Mouse (Mus musculus): ENCODE data around the gene Rnf208. TPM values are rescaled to one million over a fixed set of nuclear protein-coding genes. Genes with fewer than 3 reads are reported as not detected.
"Not testable (repeated sequence)": the region's sequence is repeated elsewhere in the genome, so short reads cannot be mapped to it uniquely, and the experiment has no call there.

Rnf208 gene
- total RNA-seq, 2 experiments from 2014 or later: 0.66 to 1.4 TPM

- no peak for DNase-seq
- intact Hi-C loops (cut with DNase I; ENCODE audit: low total_unique reads): loop anchor here (10.0 kb wide), 1 partner anchor 46 kb away; the partner anchor contains the start of gene Tor4a
Measured at GRCm38 (mm10) chr2:25240310-25240709, 1.7 kb upstream of the Rnf208 start.

- DNase-seq: peak; percentile 71
- intact Hi-C loops (cut with DNase I; ENCODE audit: low total_unique reads): loop anchor here (10.0 kb wide), 1 partner anchor 46 kb away; the partner anchor contains the start of gene Tor4a
Measured at GRCm38 (mm10) chr2:25240723-25241437, 1.2 kb upstream of the Rnf208 start.

DNA sequence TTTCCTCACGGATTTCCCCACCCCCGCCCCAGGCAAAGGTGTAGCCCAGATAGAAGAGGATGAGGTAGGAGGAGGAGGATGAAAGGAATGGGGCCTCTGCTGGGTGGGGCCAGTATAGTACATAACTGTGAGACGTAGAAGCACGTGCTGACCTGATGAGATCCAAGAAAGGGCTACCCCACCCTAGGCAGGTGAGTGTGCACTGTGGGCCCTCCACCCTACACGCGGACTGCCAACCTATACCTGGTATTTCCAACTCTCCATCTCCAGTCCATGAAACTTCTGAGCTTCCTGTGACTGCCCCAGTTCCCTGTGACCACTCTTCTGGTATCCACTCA lies 648 bp upstream of the Rnf208 start:
- intact Hi-C loops (cut with DNase I; ENCODE audit: low total_unique reads): loop anchor here (10.0 kb wide), 1 partner anchor 47 kb away; the partner anchor contains the start of gene Tor4a
- no peak for DNase-seq

DNA sequence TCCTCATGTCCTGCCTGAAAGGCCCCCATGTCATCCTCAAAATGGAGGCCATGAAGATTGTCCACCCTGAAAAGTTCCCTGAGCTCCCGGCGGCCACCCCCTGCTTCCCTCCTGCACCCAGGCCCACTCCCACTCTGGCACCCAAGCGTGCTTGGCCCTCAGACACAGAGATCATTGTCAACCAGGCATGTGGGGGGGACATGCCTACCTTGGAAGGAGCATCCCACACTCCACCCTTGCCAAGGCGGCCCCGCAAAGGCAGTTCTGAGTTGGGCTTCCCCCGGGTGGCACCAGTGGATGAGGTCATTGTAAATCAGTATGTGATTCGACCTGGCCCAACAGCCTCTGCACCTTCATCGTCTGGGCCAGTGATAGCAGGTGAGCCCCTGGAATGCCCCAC lies 1.3 kb downstream of the Rnf208 start:
- intact Hi-C loops (cut with DNase I; ENCODE audit: low total_unique reads): loop anchor here (10.0 kb wide), 1 partner anchor 49 kb away; the partner anchor contains the start of gene Tor4a
- DNase-seq: no peak

- intact Hi-C loops (cut with DNase I; ENCODE audit: low total_unique reads): loop anchor here (10.0 kb wide), 1 partner anchor 49 kb away; the partner anchor contains the start of gene Tor4a
- no peak for DNase-seq
Measured at GRCm38 (mm10) chr2:25244144-25244543, 2.1 kb downstream of the Rnf208 start.

DNA sequence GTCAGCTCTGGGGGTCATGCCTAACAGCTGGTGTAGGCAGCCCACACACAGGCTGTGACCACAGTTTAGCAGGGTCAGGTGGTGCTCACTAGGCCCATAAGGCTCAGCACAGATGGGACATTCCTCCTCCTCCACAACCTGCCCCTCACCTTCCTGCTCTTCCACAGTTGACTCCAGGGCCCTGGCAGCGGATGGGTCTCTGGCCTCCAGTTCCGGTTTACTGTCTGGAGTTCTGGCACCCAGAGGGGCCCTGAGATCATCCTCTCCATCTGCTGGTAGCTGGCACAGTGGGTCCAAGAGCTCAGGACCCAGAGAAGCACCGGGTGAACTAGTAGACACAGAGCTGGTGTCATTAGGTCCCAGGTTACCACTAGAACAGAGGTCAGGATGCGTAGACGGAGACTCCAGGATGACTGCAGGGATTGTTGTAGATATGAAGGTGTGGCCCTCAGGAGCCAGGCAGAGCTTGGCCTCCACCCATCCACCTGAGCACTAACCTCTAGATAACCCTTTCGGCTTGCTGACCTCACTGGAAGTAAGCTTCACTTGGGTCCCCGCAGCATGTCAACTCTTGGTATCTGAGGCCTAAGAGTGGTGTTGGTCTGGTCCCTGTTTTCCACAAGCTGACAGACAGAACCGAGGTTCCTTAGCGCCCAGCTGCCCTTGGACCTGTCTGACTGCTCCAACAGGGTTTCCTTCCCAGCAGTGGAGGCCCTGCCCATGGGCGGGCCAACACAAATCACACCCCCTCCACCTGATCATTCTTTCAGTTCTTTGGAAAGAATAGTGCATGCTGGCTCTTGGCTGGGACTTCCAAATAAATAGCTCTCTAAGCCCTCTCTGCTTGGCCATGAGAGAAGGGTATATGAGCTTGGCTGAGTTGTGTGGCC lies 4.4 kb downstream of the Rnf208 start, which contains the start of gene AL732309.1:
Gene AL732309.1, minus strand, starts transcription at position 681 of the 890 bp plus-strand sequence.
- intact Hi-C loops (cut with DNase I; ENCODE audit: low total_unique reads): loop anchor here (10.0 kb wide), 1 partner anchor 52 kb away; the partner anchor contains the start of gene Tor4a
- DNase-seq: no peak

DNA sequence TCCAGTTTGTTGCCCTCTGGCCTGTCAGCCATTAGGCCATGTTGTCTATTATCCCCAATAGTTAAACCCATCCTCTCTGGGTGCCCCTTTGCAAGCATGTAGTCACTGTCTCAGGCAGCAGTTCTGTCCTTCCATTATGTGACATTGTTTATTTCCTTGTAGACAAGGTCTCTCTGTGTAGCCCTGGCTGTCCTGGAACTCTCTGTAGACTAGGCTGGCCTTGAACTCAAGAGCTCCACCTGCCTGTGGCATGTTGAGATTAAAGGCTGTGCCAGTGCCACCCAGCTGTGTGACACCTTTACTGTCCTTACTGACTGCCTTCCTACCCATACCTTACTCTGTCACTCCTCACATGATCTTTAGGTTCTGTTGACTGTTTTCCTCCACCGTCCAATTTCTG lies 10.3 kb downstream of the Rnf208 start:
- intact Hi-C loops (cut with DNase I; ENCODE audit: low total_unique reads): no loop called here
- no peak for DNase-seq

- intact Hi-C loops (cut with DNase I; ENCODE audit: low total_unique reads): no loop called here
- peak; percentile 87 for DNase-seq
Measured at GRCm38 (mm10) chr2:25255284-25255779, 13.3 kb downstream of the Rnf208 start, which contains the start of gene Tmem203. Gene Tmem203 (plus strand): TSS chr2:25255439.

GRCm38 (mm10) chr2:25256443-25257109 lies 14.5 kb downstream of the Rnf208 start:
- intact Hi-C loops (cut with DNase I; ENCODE audit: low total_unique reads); DNase-seq: not testable (repeated sequence)

- intact Hi-C loops (cut with DNase I; ENCODE audit: low total_unique reads); DNase-seq: not testable (repeated sequence)
Measured at GRCm38 (mm10) chr2:25257250-25257649, 15.2 kb downstream of the Rnf208 start.

DNA sequence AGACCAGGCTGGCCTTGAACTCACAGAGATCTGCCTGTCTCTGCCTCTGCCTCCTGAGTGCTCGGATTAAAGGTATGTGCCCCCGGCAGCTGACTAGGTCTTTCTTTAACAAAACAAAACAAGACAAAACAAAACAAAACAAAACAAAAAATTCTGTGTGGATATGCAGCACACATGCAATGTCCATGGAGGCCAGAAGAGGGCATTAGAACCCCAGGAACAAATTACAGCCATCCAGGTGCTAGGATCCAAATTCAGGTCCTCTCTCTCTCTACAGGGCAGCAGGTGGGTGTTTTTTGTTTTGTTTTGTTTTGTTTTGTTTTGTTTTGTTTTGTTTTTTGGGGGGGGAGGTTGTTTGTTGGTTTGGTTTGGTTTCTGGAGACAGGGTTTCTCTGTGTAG lies 16.8 kb downstream of the Rnf208 start:
- intact Hi-C loops (cut with DNase I; ENCODE audit: low total_unique reads): no loop called here

DNA sequence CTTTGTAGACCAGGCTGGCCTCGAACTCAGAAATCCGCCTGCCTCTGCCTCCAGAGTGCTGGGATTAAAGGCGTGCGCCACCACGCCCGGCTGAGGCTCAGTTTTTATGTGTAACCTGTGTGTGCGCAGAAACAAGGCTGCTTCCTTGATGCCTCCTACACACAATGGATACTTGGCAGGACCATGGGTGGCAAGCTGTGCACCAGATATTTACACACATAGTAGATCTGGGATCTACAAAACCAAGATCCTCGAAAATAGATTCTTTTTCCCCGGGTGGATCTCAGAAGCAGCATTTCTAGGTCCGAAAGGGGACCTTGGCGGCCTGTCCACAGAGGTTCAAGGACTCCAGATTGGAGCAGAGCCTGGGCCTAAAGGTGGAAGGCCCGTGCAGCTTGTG lies 19.8 kb downstream of the Rnf208 start:
- DNase-seq: no peak
- intact Hi-C loops (cut with DNase I; ENCODE audit: low total_unique reads): no loop called here

More for the DNA sequence above, 16.8 kb downstream of the Rnf208 start:
- no peak for DNase-seq

DNA sequence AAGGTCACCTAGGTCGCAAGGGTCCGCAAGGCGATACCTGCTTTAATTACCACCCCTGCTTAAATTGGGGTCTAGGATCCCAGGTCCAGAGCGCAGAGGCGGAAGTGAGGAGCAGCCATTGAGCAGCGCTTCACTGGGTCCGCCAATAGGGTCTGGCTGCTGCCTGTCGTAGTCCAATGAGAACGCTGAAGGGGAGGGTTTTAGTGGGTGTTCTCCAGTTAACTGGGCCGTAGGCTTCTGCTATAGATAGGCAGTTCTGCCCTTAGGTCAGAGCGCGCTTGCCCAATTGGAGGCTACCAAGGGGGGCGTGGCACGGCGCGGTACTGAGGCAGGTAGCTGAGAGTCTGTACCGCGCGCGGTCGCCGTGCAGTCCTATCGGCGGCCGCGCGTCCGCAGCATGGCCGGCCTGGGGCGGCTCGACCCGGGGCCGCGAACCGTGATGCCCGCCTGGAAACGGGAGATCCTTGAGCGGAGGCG lies 20.3 kb downstream of the Rnf208 start, which contains the start of gene Tprn:
Gene Tprn, plus strand, starts transcription at position 328 of the 477 bp plus-strand sequence.
- intact Hi-C loops (cut with DNase I; ENCODE audit: low total_unique reads): no loop called here
- DNase-seq: peak; percentile 93

- peak; percentile 37 for DNase-seq
- intact Hi-C loops (cut with DNase I; ENCODE audit: low total_unique reads): no loop called here
Measured at GRCm38 (mm10) chr2:25262795-25263622, 21.0 kb downstream of the Rnf208 start.

DNA sequence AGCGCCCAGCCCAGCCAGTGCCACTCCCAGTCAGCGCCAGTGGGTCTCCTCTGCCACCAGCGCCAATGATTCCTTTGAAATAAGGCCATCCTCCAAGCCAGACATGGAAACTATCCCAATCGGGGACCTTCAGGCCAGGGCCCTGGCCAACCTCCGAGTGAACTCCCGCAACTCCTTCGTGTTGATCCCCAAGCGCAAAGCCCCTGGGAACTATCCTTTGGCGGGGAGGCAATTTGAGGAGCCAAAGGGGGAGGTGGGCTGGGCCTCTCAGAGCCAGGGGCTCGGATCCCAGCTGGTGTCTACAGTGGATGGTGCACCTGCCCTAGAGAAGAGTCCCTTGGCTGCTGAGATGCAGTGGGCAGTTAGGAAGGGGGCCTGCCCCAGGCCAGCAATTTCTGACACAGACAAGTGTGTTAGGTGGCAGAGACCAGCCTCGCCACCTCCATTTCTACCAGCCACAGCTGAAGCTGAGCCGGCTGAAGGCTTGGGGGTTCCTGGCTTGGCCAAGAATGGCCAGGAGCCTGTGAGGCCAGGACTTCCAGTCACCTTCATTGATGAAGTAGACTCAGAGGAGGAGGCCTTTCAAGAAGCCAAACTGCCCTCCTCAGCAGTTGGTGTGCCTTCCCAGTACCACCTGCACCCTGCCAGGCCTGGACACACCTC lies 21.7 kb downstream of the Rnf208 start:
- no peak for DNase-seq
- intact Hi-C loops (cut with DNase I; ENCODE audit: low total_unique reads): no loop called here

DNA sequence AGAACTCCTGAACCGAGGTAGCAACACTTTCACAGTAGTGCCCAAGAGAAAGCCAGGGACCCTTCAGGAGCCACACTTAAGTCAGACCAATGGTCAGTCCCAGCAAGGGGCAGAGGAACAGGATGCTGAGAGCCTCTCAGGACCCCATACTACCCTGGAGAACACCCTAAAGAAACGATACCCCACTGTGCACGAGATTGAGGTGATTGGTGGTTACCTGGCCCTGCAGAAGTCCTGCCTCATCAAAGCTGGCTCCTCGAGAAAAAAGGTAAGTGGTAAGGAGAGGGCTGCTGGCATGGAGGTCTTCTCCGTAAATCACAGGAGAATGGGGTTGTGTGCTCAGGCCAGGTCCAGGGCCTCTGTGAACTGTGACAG lies 22.2 kb downstream of the Rnf208 start:
- DNase-seq: no peak
- intact Hi-C loops (cut with DNase I; ENCODE audit: low total_unique reads): no loop called here

DNA sequence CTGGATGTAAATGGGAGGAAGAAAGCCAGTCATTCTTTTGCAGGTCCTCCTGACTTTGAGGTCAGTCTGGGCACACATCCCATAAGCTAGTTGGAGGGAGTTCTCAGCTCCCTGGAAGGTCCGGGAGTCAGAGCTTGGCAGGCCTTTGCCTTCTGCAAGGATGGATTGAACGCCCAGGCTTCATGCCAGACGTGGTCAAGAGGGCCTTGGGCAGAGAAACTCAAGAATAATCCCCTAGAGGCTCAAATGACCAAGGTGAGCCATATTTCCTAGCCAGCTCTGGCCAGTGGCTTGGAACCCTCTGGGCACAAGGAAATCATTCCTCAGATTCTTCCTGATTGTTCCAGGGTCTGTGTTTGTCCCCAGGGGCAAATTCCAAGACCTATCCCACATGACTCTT lies 22.8 kb downstream of the Rnf208 start:
- intact Hi-C loops (cut with DNase I; ENCODE audit: low total_unique reads): no loop called here
- no peak for DNase-seq
